Mouse (Mus musculus): ENCODE data around the gene Tap1.
A peak's percentile ranks its signal among the peaks of the same experiment; 100 is the strongest.

- TF ChIP-seq POLR2A (IDR thresholded peaks at IDR 0.05; ENCODE audit: low read depth, low read length) (peak; percentile 51), HCFC1 (IDR thresholded peaks at IDR 0.05; ENCODE audit: low read depth, low read length) (no peak), MAFK (IDR thresholded peaks at IDR 0.05; ENCODE audit: insufficient replicate concordance, low read length) (no peak), CTCF (conservative IDR thresholded peaks at IDR 0.05 in 1 of 2, IDR thresholded peaks at IDR 0.05 in 1 of 2; ENCODE audit: low read depth in 2 of 2, low read length in 2 of 2) (no peak; a peak in 1 of 4 replicates), GABPA (IDR thresholded peaks at IDR 0.05; ENCODE audit: insufficient replicate concordance, low read depth, low read length) (no peak), USF1 (IDR thresholded peaks at IDR 0.05; ENCODE audit: low read depth, low read length) (no peak), ZMIZ1 (IDR thresholded peaks at IDR 0.05; ENCODE audit: low read depth, low read length) (no peak), POLR2AphosphoS2 (IDR thresholded peaks at IDR 0.05; ENCODE audit: low read depth, low read length) (no peak), TCF12 (IDR thresholded peaks at IDR 0.05; ENCODE audit: low read depth, low read length) (0 out of 2 replicates have a peak, but pooled peaks have one; percentile 21), MYC (IDR thresholded peaks at IDR 0.05; ENCODE audit: low read depth, low read length) (peak; percentile 82), JUN (IDR thresholded peaks at IDR 0.05; ENCODE audit: insufficient read depth, low read depth, low read length) (no peak), EP300 (IDR thresholded peaks at IDR 0.05; ENCODE audit: low read length) (no peak), TBP (conservative IDR thresholded peaks at IDR 0.05; ENCODE audit: low read depth, low read length) (0 out of 2 replicates have a peak, but pooled peaks have one; percentile 38)
Observed at GRCm38 (mm10) chr17:34203444-34203843, 16.1 kb downstream of the Tap1 start, which contains the start of gene Tap2.

All from CH12.LX (cell line).